Mouse (Mus musculus): Measurements from ENCODE around the gene Stt3b. TPM values are rescaled to one million over a fixed set of nuclear protein-coding genes. Genes with fewer than 3 reads are reported as not detected.

The Stt3b gene
- polyA plus RNA-seq, 1 experiment, result 53.6 TPM

DNA sequence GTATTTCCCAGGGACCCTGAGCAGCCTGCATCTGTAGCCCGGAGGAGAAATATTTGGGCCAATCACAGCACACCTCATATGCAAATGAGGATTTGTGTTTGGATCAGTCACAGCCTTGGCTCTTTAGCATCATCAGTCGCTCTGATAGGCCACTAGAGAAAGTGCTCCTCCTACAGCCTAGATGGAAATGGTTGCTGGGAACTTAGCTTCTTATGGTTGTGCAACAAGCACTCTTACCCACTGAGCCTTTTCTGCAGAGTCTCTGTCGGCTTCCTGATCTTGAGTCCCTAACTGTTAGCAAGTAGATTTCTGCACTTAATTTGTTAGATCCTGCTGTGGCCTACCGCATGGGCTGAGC, 16.3 kb upstream of the Stt3b start:
- Histone ChIP-seq H3K27ac (replicated peaks; ENCODE audit: low read depth, low read length) (no peak overlapping the region), H3K4me1 (ENCODE audit: control insufficient read depth, insufficient read depth, insufficient read length, low read length) (no peaks in the 10 kb centered on the region), H3K4me3 (ENCODE audit: insufficient read depth, low read depth, low read length) (no peak overlapping the region)

- Histone ChIP-seq H3K27ac (replicated peaks; ENCODE audit: low read depth, low read length) (no peak overlapping the region), H3K4me1 (ENCODE audit: control insufficient read depth, insufficient read depth, insufficient read length, low read length) (no peaks in the 10 kb centered on the region), H3K4me3 (ENCODE audit: insufficient read depth, low read depth, low read length) (no peak overlapping the region)
Observed at GRCm38 (mm10) chr9:115325831-115326532, 15.8 kb upstream of the Stt3b start.

DNA sequence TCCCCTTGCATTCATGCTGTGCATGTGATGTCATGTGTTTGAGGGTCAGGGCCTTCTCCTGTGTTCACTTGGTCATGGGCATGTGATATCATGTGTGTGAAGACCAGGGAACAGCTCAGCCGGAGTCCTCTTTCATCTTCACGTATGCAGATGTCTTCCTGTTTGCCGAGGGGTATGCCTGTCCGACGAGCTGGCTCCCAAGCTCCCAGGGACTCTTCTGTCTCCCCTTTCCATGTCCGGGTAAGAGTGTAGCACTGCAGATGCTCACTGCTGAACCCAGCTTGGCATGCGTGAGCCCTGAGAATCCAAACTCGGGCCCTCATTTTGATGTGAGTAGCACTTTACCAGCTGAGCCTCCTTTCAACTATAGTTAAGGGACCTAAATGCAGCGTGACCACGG, 13.4 kb upstream of the Stt3b start:
- Histone ChIP-seq H3K4me3 (ENCODE audit: insufficient read depth, low read depth, low read length) (no peak overlapping the region), H3K27ac (replicated peaks; ENCODE audit: low read depth, low read length) (no peak overlapping the region), H3K4me1 (ENCODE audit: control insufficient read depth, insufficient read depth, insufficient read length, low read length) (no peaks in the 10 kb centered on the region)

DNA sequence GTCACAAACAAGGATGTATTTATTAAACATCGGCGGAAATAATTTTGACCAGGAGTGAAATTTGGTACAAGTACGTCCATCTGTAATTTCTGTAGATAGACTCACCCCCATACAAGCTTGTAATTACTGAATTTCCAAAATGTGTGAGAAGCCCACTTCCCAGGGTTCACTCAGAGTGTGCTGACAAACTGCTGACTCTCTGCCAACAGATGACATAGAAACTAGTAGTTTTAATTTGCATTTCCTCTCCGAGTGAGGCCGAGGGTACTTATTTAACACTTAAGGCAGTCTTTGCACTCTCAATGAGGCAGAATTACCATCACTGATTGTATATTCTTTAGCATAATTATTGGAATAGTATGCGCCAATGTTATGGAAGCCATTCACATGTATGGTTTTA, 12.2 kb upstream of the Stt3b start:
- Histone ChIP-seq H3K4me1 (ENCODE audit: control insufficient read depth, insufficient read depth, insufficient read length, low read length) (no peaks in the 10 kb centered on the region), H3K4me3 (ENCODE audit: insufficient read depth, low read depth, low read length) (no peak overlapping the region), H3K27ac (replicated peaks; ENCODE audit: low read depth, low read length) (no peak overlapping the region)

DNA sequence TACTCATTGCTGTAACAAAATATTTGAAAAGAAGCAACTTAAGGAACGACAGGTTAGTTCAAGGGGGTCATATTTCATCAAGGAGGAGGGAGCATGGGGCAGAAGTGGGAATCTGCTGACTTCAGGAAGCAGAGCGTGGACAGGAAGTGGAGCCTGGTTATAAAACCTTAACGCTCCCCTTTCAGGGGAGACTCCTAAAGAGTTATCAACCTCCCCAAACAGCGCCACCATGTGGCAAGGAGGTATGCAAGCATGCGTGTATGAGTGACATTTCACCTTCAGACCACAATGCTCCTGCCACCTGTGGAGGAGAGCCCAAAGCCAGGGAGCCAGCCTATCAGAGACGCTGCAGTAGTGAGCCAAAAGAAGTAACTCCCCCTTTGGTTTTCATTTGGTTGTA, 10.8 kb upstream of the Stt3b start:
- H3K4me3 ChIP-seq (ENCODE audit: insufficient read depth, low read depth, low read length), result no peak overlapping the region
- no peaks in the 10 kb centered on the region for H3K4me1 ChIP-seq (ENCODE audit: control insufficient read depth, insufficient read depth, insufficient read length, low read length)
- no peak overlapping the region for H3K27ac ChIP-seq (replicated peaks; ENCODE audit: low read depth, low read length)

- no peak overlapping the region for H3K27ac ChIP-seq (replicated peaks; ENCODE audit: low read depth, low read length)
- no peaks in the 10 kb centered on the region for H3K4me1 ChIP-seq (ENCODE audit: control insufficient read depth, insufficient read depth, insufficient read length, low read length)
- H3K4me3 ChIP-seq (ENCODE audit: insufficient read depth, low read depth, low read length), result no peak overlapping the region
Observed at GRCm38 (mm10) chr9:115320156-115320555, 9.9 kb upstream of the Stt3b start.

- Histone ChIP-seq H3K4me3 (ENCODE audit: insufficient read depth, low read depth, low read length) (no peak overlapping the region), H3K27ac (replicated peaks; ENCODE audit: low read depth, low read length) (no peak overlapping the region), H3K4me1 (ENCODE audit: control insufficient read depth, insufficient read depth, insufficient read length, low read length) (no peaks in the 10 kb centered on the region)
Observed at GRCm38 (mm10) chr9:115318621-115319375, 8.6 kb upstream of the Stt3b start.

DNA sequence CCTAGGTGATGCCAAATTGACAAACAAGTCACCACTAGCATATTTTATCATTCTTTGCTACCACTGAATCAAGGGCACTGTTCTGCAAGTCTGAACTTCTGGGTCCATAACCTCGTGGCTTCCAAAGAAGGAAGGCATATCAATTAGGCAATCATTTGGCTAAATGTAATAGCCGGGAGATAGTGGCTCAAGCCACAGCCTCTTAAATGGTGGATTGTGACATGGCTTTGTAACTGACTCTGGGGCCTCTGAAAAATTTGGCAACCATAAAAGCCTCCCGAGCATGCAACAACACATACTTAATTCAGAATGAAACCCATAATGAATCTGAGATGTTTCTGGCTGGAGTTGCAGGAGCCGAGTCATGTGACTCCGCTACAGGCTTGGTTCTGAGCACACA, 6.8 kb upstream of the Stt3b start:
- no peak overlapping the region for H3K27ac ChIP-seq (replicated peaks; ENCODE audit: low read depth, low read length)
- H3K4me1 ChIP-seq (ENCODE audit: control insufficient read depth, insufficient read depth, insufficient read length, low read length), result no peaks in the 10 kb centered on the region
- H3K4me3 ChIP-seq (ENCODE audit: insufficient read depth, low read depth, low read length), result no peak overlapping the region

- no peaks in the 10 kb centered on the region for H3K4me1 ChIP-seq (ENCODE audit: control insufficient read depth, insufficient read depth, insufficient read length, low read length)
- H3K4me3 ChIP-seq (ENCODE audit: insufficient read depth, low read depth, low read length), result peak overlapping the region; percentile 39
- H3K27ac ChIP-seq (replicated peaks; ENCODE audit: low read depth, low read length), result no peak overlapping the region
Observed at GRCm38 (mm10) chr9:115314556-115314955, 4.3 kb upstream of the Stt3b start.

GRCm38 (mm10) chr9:115313830-115314229, 3.6 kb upstream of the Stt3b start:
- no peak overlapping the region for H3K27ac ChIP-seq (replicated peaks; ENCODE audit: low read depth, low read length)
- H3K4me3 ChIP-seq (ENCODE audit: insufficient read depth, low read depth, low read length), result no peak overlapping the region
- H3K4me1 ChIP-seq (ENCODE audit: control insufficient read depth, insufficient read depth, insufficient read length, low read length), result no peaks in the 10 kb centered on the region

GRCm38 (mm10) chr9:115311223-115311520, 951 bp upstream of the Stt3b start:
- peaks cover 3% of the 10 kb centered on the region; the same call in 1 of the 2 replicates for H3K4me1 ChIP-seq (ENCODE audit: control insufficient read depth, insufficient read depth, insufficient read length, low read length)
- H3K27ac ChIP-seq (replicated peaks; ENCODE audit: low read depth, low read length), result peak overlapping the region; percentile 1; the same call in 1 of the 2 replicates
- peak overlapping the region; percentile 90 for H3K4me3 ChIP-seq (ENCODE audit: insufficient read depth, low read depth, low read length)

GRCm38 (mm10) chr9:115309977-115310345, 260 bp downstream of the Stt3b start:
- Histone ChIP-seq H3K27ac (replicated peaks; ENCODE audit: low read depth, low read length) (peak overlapping the region; percentile 91), H3K4me1 (ENCODE audit: control insufficient read depth, insufficient read depth, insufficient read length, low read length) (peaks cover 5% of the 10 kb centered on the region; the same call in 1 of the 2 replicates), H3K4me3 (ENCODE audit: insufficient read depth, low read depth, low read length) (peak overlapping the region; percentile 89)

GRCm38 (mm10) chr9:115309381-115309971, 745 bp downstream of the Stt3b start:
- peak overlapping the region; percentile 89 for H3K4me3 ChIP-seq (ENCODE audit: insufficient read depth, low read depth, low read length)
- peaks cover 5% of the 10 kb centered on the region for H3K4me1 ChIP-seq (ENCODE audit: control insufficient read depth, insufficient read depth, insufficient read length, low read length)
- peak overlapping the region; percentile 91 for H3K27ac ChIP-seq (replicated peaks; ENCODE audit: low read depth, low read length)

DNA sequence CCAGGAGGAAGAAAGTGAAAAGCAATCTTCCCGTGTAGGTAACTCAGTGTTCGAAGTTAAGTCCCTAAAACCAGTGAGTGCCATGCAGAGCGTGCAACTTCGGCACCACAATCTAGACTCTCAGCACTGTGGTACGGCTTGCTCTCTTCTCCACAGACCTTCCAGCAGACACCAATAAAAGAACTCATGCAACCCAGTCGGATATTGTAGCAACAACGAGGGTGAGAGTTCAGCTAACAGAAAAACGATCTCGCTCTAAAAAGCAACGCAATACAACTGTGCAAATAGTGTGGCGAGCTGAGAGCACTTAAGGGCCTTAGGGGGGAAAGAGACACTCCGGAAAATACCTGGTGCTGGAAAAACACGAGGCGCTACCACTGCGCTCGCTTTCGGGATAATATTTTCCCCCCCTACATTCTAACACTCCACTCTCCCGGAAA, 1.3 kb downstream of the Stt3b start:
- H3K4me3 ChIP-seq (ENCODE audit: insufficient read depth, low read depth, low read length), result peak overlapping the region; percentile 89
- H3K4me1 ChIP-seq (ENCODE audit: control insufficient read depth, insufficient read depth, insufficient read length, low read length), result peaks cover 5% of the 10 kb centered on the region
- peak overlapping the region; percentile 64 for H3K27ac ChIP-seq (replicated peaks; ENCODE audit: low read depth, low read length)

DNA sequence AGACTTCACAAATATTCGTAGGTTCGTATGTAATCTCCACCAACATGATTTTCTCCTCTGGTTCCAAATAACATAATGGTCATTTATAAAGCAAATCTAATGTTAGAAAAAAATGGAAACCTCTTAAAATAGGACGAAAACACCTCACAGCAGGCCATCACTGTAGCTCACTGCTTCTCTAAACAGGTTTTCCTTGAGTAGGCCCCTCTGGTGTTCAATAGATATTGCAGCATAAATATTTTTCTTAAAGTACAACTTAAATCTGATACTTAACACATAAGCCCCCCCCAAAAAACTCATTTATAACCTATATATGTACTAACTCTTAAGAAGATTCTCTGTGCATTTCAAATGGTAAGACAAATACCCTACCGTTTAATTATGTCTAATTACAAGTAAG, 1.8 kb downstream of the Stt3b start:
- H3K4me1 ChIP-seq (ENCODE audit: control insufficient read depth, insufficient read depth, insufficient read length, low read length), result peaks cover 5% of the 10 kb centered on the region
- H3K4me3 ChIP-seq (ENCODE audit: insufficient read depth, low read depth, low read length), result peak overlapping the region; percentile 89; the same call in 1 of the 2 replicates

DNA sequence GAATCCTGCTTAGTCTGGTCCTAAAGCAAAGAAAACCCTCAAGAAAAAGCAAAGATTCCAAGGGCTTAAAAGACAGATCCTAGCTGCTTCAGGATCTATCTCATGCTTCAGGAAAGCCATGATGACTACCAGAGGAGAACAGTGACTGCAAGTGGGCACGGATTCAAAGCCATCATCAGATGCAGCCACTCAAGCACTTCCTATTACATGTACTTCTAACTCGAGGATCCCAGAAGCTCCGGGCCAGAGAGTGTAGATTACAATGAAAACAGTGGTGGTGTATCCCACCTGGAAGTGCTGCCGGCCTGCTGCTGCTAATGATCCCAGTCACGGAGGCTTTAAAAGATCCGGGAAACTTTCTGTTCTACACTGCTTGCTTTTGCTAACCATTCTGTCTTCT, 4.0 kb downstream of the Stt3b start:
- Histone ChIP-seq H3K4me3 (ENCODE audit: insufficient read depth, low read depth, low read length) (no peak overlapping the region), H3K27ac (replicated peaks; ENCODE audit: low read depth, low read length) (no peak overlapping the region), H3K4me1 (ENCODE audit: control insufficient read depth, insufficient read depth, insufficient read length, low read length) (peaks cover 14% of the 10 kb centered on the region)

More for the DNA sequence above, 1.8 kb downstream of the Stt3b start:
- no peak overlapping the region for H3K27ac ChIP-seq (replicated peaks; ENCODE audit: low read depth, low read length)

All from brown adipose tissue, adult 24 weeks (tissue).